Mouse (Mus musculus) frontal cortex, postnatal 36 days (tissue): Measurements from ENCODE around the gene Rims1.

ENCODE experiments used
- DNase-seq, 2 experiments: peaks; one replicate each; pipeline ENCODE4 v3.0.0; 2022; ENCODE audit warnings: low spot score in 2 of 2

The Rims1 gene

GRCm38 (mm10) chr1:22587859-22588383 is 217.9 kb downstream of the Rims1 start:
- DNase-seq: no peak

- DNase-seq: no peak
Measured at GRCm38 (mm10) chr1:22585560-22585959, 220.2 kb downstream of the Rims1 start.

GRCm38 (mm10) chr1:22579470-22579869 is 226.3 kb downstream of the Rims1 start:
- no peak for DNase-seq

- DNase-seq: no peak
Measured at GRCm38 (mm10) chr1:22572720-22573119, 233.1 kb downstream of the Rims1 start.

- DNase-seq: no peak
Measured at GRCm38 (mm10) chr1:22546273-22546672, 259.5 kb downstream of the Rims1 start.

- DNase-seq: no peak
Measured at GRCm38 (mm10) chr1:22538129-22538528, 267.7 kb downstream of the Rims1 start.

- DNase-seq: no peak
Measured at GRCm38 (mm10) chr1:22536776-22537175, 269.0 kb downstream of the Rims1 start.

GRCm38 (mm10) chr1:22535049-22535448 is 270.7 kb downstream of the Rims1 start:
- DNase-seq: no peak

GRCm38 (mm10) chr1:22533146-22534096 is 272.4 kb downstream of the Rims1 start:
- peak; percentile 44 to 51 for DNase-seq

- no peak for DNase-seq
Measured at GRCm38 (mm10) chr1:22515103-22515502, 290.7 kb downstream of the Rims1 start.

GRCm38 (mm10) chr1:22512421-22512820 is 293.4 kb downstream of the Rims1 start:
- DNase-seq: no peak

GRCm38 (mm10) chr1:22511614-22512013 is 294.2 kb downstream of the Rims1 start:
- DNase-seq: no peak

GRCm38 (mm10) chr1:22508735-22509615 is 296.8 kb downstream of the Rims1 start:
- DNase-seq: no peak

GRCm38 (mm10) chr1:22487270-22487864 is 318.4 kb downstream of the Rims1 start:
- DNase-seq: no peak

- no peak for DNase-seq
Measured at GRCm38 (mm10) chr1:22476220-22476619, 329.6 kb downstream of the Rims1 start.

- no peak for DNase-seq
Measured at GRCm38 (mm10) chr1:22467033-22467432, 338.8 kb downstream of the Rims1 start.

GRCm38 (mm10) chr1:22466597-22466996 is 339.2 kb downstream of the Rims1 start:
- DNase-seq: no peak

GRCm38 (mm10) chr1:22424020-22424419 is 381.8 kb downstream of the Rims1 start:
- DNase-seq: no peak

- no peak for DNase-seq
Measured at GRCm38 (mm10) chr1:22422102-22422501, 383.7 kb downstream of the Rims1 start.

GRCm38 (mm10) chr1:22410173-22410572 is 395.6 kb downstream of the Rims1 start:
- no peak for DNase-seq

- no peak for DNase-seq
Measured at GRCm38 (mm10) chr1:22386361-22386760, 419.4 kb downstream of the Rims1 start.

GRCm38 (mm10) chr1:22377652-22378051 is 428.1 kb downstream of the Rims1 start:
- DNase-seq: peak in 1 of 2 experiments; percentile 1
